Mouse (Mus musculus) embryo, embryonic 9.5 days (tissue): ENCODE measurements around the gene Frat1.
A peak's percentile ranks its signal among the peaks of the same experiment; 100 is the strongest.

Source experiments
- DNase-seq: peaks from one replicate; pipeline ENCODE4 v3.0.0-alpha.2; 2017; ENCODE audit errors: extremely low spot score

The Frat1 gene

DNA sequence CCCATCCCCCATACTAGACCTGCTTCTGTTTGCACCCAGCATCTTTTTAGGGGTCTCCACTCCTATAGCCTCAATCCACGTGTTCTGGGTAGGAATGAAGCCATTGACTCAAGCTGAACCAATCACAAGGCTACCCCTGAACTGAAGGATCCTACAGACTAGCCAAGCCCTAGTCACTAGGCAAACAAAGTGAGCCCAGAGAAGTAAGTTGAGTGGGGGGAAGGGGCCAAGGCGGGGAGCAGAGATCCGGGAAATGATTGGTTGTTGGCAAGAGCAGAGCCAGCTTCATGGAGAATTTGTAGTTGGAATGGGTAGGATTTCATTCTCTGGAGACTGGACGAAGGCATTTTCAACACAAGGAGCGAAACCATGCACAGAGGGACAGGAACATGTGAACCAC, 12.9 kb upstream of the Frat1 start:
- DNase-seq: no peak

DNA sequence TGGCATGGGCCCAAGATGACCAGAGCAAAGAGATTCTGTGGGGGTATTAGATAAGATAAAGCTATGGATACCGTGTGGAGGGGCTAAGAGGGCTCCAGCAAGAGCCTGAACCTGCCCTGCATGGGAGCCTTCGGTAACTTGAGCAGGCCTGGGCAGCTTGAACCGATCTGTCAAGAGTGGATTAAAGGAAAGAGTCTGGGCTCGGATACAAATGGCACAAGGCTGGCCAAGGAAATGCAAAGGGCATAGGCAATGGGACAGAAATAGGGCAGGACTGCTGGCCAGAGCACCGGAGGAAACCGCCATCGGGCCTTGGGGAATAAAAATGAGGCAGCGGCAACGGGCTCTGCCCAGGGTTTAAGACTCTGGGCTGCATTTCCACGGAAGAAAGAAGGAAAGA, 12.4 kb upstream of the Frat1 start:
- no peak for DNase-seq

DNA sequence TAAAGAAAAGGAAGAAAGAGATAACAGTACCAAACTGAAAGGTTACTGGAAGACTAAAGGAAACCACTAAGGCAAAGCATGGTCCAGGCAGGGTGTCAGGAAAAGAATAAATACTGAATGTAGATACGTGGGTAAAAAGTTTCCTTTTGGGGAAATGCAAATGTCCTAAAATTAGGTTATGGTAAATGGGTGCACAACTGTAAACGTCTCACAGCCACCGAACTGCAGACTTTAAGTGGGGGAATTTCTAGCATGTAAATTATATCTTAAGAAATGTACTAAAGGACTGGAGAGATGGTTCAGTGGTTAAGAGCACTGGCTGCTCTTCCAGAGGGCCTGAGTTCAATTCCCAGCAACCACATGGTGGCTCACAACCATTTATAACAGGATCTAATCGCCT, 11.0 kb upstream of the Frat1 start:
- no peak for DNase-seq

DNA sequence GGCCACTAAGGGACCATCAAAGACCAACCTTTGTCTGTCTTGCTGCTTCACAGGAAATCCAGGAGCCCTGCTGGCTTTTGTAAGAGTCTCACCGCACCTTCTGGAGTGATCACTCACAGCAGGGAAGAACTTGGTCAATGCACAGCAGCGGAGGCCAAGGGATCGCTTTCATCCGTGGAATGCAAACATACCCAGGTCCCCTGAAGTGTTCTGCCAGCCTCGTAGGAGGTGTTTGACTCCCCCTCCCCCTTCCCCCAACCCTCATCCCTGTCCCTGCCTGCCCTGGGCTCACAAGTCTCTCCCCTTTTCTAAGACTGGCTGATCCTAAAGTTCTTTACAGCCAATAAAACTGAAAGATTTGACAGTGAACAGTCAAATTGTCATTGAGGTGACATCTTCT, 8.3 kb upstream of the Frat1 start:
- DNase-seq: no peak

DNA sequence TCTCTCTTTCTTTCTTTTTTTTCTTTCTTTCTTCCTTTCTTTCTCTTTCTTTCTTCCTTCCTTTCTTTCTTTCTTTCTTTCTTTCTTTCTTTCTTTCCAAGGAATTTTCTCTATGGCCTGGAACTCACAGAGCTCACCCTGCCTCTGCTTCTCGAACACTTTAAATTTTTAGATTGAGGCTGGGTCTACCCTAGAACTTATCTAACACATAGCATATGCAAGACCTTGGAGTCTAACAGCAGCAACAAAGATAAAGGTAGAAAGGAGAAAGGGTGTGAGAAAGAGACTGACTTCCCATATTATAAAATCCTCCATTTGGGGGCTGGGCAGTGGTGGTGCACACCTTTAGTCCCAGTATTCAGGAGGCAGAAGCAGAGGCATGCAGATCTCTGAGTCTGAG, 7.2 kb upstream of the Frat1 start:
- DNase-seq: no peak

DNA sequence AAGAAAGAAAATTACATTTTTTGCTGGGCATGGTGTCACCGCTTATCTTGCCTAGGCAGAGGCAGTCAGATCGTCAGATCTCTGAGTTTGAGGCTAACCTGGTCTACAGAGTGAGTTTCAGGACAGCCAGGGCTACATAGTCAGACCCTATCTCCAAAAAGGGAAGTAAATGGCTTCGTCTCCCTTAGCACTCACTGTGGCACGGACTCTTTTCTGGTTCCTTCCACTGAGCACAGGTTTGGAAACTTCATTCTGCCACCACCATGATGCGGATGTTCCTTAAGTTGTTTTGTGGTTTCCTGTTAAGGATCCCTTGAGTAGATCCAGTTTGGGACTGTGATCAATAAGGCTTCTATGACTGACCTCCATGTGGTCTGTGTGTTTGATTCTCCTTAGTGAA, 4.8 kb upstream of the Frat1 start:
- no peak for DNase-seq

DNA sequence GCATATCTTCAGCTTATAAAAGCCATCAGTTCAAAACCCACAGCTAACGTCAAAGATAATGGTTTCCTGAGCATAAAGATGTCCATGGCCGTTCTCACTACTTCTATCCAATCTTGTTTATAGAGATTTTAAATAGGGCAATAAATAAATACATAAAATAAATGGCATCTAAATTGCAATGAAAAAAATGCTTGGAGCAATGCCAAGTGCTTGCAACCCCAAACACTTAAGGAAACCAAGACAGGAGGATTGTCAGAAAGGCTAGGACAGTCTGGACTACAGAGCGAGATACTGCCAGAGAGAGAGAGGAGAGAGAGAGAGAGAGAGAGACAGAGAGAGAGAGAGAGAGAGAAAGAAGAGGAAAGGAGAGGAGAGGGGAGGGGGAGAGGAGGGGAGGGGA, 3.2 kb upstream of the Frat1 start:
- DNase-seq: no peak

DNA sequence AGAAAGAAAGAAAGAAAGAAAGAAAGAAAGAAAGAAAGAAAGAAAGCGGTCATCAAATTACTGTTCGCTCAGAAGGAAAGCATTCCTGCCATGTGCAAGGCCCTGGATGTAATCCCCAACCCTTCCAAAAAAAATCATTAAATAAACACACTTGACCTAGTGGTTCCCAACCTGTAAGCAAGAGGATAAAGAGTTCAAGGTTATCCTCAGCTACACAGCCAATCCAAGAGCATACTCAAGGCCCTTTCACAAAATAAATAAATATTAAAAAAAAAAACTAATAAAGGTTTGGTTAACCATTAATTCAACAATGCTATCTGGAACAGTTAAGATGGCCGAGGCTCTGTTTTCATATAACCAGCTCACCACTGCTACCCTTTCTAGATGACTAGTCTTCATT, 829 bp upstream of the Frat1 start:
- DNase-seq: no peak

DNA sequence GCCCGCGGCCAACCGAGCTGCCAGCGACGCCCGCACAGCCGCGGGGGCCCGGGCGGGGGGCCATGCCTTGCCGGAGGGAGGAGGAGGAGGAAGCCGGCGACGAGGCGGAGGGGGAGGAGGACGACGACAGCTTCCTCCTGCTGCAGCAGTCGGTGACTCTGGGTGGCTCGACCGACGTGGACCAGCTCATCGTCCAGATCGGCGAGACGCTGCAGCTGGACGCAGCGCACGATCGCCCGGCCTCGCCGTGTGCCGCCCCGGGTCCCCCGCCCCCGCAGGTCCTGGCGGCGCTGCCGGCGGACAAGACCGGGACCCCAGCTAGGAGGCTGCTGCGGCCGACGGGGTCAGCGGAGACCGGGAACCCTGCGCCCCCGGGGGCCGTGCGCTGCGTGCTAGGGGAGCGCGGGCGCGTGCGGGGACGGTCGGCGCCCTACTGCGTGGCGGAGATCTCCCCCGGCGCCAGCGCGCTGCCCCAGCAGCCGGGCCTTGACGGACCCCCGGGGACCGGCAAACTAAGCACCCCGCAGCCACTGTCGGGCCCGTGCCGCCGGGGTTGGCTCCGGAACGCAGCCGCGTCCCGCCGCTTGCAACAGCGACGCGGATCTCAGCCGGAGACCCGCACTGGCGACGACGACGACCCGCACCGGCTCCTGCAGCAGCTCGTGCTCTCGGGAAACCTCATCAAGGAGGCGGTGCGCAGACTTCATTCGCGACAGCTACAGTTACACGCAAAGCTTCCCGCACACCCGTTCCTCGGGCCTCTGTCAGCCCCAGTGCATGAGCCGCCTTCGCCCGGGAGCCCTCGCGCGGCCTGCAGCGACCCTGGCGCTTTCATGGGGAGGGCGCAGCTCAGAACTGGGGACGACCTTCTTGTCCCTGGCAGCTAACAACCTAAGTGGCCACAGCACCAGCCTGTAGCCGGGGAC, 599 bp downstream of the Frat1 start:
- DNase-seq: peak; percentile 72

DNA sequence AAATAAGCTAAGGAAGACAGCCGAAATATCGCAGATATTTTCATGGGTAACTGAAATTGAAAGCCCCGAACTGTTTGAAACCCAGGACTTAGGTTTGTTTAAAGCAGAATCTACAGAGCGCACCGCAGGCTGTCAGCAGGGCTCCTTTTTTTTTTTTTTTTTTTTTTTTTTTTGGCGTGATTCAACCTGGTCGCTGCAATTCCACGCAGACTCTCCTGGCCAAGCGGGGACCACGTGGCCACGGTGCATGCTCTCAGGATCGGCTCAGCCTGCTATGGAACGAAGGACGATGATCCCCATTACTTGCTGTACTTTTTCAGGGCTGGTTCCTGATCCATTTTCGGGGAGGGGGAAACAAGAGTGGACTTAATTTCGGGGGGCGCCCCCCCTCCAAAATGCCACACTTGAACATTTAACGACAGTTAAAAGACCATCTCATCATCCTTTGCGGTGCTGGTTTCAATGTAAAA, 1.4 kb downstream of the Frat1 start:
- DNase-seq: no peak

DNA sequence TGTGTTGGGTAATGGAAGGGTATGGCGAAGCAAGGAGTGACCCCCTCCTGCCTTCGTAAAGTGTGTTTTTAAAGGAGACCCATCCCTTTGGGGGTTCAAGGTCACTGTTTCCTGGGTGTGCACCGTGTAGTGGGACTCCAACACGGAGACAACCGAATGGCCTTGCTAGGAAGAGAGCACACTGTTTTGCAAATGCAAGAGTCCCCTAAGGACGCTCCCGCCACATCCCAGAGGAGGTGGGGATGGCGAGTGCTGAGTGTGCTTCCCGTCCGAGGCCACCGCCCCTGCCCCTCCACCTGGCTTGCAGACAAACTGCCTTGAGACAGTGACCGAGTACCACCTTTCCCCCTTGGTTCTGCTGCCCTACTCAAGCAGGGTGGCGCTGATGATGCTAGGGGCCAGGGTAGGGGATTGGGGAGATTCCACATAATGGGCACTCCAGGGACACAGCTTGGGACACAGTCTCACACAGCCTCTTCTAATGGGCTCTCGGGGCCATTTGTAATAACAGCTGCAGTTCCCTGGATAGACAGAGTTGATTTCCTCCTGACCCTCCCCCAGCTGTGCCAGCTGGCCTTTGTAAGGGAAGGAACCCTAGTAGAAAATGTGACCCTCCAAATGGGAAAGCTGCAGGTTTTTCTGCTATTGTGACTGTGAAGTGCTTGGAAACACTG, 2.1 kb downstream of the Frat1 start:
- no peak for DNase-seq

DNA sequence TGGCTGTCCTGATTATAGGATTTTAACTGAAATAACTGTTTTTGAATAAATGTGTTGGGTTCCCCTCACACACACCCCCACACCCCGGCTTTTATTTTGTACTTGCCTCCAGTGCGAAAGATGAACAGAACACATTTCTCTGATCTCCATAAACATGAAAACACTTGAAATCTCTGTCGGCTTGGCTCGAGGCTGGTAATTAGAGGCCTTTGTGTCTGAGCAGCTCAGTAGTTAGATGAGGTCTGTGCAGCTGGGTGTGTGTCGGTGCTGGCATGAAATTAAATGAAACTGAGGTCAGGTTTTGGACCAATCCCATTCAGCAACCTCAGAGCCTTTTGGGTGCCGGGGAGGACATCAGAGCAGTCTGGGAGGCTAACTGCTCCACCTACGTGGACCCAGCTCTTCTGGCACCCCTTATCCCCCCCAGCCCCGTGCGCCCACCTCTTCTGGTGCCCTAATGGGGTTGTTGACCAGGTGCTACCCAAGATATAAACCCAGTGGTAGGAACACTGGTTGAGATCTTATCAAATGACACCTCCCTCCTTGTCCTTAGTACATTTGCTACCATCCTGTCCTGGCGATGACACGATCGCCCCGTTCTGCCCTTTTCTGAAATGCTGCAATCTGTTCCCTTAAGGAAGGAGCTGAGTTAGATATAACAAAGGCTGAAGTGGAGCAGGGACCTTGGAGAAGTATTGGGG, 2.9 kb downstream of the Frat1 start:
- DNase-seq: no peak

DNA sequence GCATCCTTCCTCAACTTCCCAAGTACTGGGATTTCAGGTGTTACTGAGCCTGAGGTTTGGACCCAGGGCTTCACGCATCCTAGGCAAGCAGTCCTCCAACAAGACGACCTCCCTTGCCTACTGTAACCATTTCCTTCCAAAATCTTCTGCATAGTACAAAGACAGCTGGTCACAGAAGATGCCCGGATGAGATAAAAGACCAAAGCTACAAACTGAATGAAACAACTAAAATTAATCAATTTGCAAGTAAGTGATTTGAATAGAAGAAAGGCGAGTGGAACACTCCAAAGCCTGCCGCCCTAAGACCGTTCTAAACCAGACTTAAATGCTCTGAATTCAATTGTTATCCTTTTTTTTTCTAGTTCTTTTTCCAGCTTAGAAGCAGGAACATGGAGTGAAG, 5.6 kb downstream of the Frat1 start:
- no peak for DNase-seq

DNA sequence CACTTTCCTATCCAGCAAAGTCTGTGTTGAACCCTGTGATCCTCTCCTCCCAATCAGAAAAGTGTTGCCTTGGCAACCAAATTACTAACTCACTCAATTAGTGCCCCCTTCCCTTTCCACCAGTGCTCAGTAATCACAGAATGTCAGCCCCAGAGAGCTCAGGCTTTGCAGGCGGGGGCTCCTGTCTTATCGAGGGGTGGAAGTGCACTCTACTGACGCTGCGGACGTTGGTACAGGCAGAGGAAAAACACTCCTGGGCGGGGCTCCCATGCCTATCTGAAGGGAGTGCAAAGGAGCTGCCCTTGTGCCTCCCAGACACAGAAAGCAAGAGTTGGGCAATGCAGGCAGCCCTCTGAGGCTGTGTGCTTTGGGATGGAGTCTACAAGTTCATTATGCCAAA, 6.0 kb downstream of the Frat1 start:
- peak; percentile 59 for DNase-seq

DNA sequence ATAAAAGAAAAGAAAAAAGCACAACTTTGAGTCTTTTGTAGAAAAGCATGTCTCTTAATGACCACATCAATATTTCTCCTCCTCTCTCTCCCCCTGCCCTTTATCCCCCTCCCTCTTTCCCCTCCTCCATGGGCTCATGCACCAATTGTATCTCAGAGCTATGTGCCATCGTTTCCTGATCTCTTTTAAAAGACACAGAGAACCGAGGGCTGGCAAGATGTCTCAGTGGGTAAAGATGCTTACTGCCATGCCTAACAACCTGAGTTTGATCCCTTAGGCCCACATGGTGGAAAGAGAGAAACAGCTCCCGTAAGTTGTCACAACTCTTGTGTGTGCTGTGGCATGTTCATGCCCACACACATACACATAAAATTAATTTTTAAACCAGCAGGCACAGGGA, 6.9 kb downstream of the Frat1 start:
- DNase-seq: no peak

DNA sequence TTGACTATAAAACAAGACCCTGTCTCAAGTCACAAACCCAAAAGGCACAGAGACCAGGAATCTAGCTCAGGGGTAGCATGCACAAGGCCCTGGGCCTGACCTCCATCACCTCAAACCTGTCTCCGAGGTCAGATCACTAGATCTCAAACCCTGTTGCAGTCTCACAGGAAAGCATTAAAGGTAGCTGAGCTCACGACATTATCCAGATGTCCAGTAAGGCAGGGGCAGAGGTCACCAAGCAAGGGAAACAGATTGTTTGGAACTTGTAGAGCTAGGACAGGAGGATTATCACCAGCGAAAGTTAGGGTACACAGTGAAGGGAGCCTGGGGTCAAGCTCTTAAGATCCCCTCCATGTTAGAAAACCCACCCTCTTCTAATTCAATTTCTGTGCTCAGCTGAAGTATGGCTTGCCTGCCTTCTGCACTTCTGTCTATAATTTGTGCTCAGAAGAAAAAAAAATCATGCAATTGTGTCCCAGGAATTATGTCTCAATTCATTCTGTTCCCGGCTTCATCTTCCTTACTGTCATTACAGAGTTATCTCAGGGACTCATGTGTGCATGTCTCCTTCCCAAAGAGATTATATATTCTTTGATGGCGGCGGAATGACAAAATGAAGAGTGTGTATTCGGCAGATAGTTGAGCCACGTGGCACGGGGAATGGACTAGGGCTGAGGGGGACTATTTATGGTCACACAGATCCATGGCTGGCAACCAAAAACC, 7.6 kb downstream of the Frat1 start:
- no peak for DNase-seq

DNA sequence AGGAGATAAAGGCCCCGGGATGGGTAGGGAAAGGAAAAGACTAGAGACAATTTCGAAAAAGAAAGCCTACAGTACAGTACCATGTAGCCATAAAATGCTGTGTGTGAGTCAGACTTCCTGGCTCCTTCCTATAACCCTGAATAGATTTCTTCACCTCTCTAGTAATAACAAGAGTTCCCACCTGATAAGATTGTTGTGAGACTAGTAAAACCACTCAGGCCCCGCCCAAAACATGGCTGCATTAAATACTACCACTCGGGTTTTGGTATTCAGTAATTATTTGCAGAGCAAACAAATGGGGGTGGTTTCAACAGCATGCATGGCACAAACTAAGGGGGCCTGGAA, 8.1 kb downstream of the Frat1 start:
- no peak for DNase-seq

DNA sequence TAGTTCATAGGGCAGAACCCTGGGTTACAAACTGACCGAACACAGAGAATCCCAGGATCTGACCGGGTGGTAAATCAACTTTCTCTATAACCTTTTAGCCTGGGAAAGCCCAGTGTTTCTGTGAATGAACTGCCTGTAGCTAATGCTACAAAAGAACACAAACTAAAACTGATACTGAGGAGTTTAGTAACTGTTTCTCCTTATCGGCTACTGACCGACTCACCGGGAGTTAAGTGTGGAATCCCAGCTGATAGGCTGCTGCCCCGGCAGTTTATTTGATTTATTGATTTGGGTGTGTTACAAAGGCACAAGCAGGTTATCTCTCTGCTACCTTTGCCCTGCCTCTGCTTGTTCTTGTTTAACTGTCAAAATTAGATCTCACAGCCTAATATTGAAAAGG, 9.0 kb downstream of the Frat1 start:
- no peak for DNase-seq

DNA sequence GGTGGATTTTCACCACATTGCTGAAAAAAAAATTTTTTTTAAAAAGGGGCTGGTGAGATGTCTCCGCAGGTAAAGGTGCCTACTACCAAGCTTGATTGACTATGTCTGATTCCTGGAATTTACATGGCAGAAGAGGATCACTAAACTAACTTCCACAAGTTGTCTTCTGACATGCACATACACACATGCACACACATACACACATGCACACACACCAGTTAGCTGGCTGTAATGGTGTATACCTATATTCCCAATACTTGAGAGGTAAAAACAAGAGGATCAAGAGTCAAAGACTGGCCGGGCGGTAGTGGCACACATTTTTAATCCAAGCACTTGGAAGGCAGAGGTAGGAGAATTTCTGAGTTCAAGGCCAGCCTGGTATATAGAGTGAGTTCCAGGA, 9.9 kb downstream of the Frat1 start:
- DNase-seq: no peak

DNA sequence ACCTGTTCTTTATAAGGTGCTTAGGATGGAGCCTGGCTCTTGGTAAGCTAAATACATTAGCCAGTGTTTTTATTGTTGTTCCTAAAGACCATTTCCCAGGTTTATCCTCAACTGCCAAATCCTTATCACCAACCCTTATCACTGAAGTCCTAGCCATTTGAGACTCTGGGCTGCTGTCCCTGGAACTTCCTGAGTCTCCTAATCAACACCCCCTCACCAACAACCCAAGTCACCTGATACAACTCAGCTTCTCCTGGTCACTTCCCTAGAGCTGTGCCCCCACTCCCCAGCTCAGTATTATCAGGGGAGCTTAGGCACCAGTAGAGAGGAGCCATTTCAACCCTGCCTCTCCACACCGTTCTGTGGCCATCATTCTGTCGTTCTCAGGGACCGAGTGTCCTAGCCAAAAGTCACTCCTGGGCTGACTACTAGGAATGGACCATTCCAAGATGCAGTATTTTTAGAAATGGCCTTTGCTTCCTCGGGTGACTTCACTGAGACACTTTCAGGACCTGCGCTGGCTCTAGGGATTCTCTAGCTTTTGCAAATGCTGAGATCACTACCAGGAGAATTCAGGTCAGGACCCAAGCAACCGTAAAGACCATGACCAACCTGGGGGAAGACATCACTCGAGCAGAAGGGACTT, 11.5 kb downstream of the Frat1 start:
- DNase-seq: no peak

DNA sequence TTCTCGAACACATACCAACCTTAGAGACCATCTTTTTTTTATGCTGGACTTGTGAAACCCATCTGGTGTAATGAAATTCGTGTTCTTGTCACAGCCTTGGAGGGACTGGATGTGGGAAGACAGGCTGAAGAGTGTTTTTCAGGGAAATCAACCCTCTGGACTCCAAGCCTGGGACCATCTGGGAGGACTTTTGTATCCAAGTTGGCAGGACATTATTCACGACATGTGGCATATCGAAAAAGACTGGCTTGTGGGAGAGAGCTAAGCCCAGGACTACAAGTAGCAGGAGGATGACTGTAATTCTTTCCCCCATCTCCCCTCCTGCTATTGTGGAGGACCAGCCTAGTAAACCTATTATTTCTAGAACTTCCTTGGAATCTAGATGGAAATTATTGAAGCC, 12.4 kb downstream of the Frat1 start:
- no peak for DNase-seq

DNA sequence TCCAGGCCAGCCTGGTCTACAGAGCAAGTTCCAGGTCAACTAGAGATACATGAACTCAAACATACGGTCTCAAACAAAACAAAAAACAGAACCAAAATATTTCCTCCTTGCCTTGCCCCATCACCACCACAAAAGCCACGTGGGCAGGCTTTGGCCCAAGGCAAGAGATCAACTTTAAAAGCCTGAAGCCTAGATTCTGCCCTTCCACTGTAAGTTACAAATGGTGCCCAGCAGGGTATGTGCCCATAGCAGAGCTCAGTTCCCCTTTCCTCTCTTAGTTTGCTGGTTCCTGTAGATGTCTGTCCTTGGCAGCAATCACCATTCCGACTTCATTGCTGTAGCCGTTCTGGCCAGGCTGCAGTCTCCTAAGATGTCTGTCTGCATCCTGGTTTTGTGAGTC, 12.9 kb downstream of the Frat1 start:
- DNase-seq: no peak
